ENCODE assay signal across 12 mouse cellular contexts in genomic region chr6:6459006-6459917, GRCm38 (mm10).
DNase-seq lines count a peak whose midpoint lies in the region; ATAC-seq and TF ChIP-seq lines count a peak whose summit lies in the region.
"Had no signal": no experiment of that assay in that cellular context is flagged by ENCODE, and none has a peak within 500 bp of the region (broad histone marks: within the 10 kb centered on the region; RNA-seq: fewer than 3 reads in every experiment).

No protein-coding gene starts in this region.

- no peak overlapping the region for H3K27ac ChIP-seq in heart, embryonic 14.5 days (replicated peaks in 1 of 2; ENCODE audit: control insufficient read depth in 1 of 2, insufficient read depth in 1 of 2, low read depth in 2 of 2, low read length in 2 of 2)
- no peak overlapping the region for H3K27ac ChIP-seq in heart, embryonic 11.5 days (ENCODE audit: low read depth, low read length)
- H3K27ac ChIP-seq in forebrain, embryonic 10.5 days: peak overlapping the region; percentile 60; the same call in 1 of the 2 replicates
- H3K27ac ChIP-seq in hindbrain, embryonic 15.5 days (replicated peaks): no peak overlapping the region
- H3K27ac ChIP-seq in midbrain, postnatal 0 days (ENCODE audit: low read depth, low read length): no peak overlapping the region

- no peak for TF ChIP-seq CTCF in midbrain, postnatal 0 days (IDR thresholded peaks at IDR 0.05)

- H3K9me3 ChIP-seq in heart, embryonic 14.5 days (ENCODE audit: control insufficient read depth, low read length): no peaks in the 10 kb centered on the region
- H3K9me3 ChIP-seq in heart, embryonic 11.5 days (replicated peaks; ENCODE audit: control insufficient read depth, low read length): no peaks in the 10 kb centered on the region
- H3K9me3 ChIP-seq in forebrain, embryonic 10.5 days: no peaks in the 10 kb centered on the region
- no peaks in the 10 kb centered on the region for H3K9me3 ChIP-seq in hindbrain, embryonic 15.5 days
- H3K9me3 ChIP-seq in midbrain, postnatal 0 days (ENCODE audit: low read length): no peaks in the 10 kb centered on the region

- no peaks in the 10 kb centered on the region for H3K27me3 ChIP-seq in heart, embryonic 14.5 days (ENCODE audit: control insufficient read depth, insufficient read depth, low read length)
- no peaks in the 10 kb centered on the region for H3K27me3 ChIP-seq in heart, embryonic 11.5 days (ENCODE audit: control insufficient read depth, insufficient read depth, low read length)
- H3K27me3 ChIP-seq in forebrain, embryonic 10.5 days (ENCODE audit: poor library complexity, severe bottlenecking): peaks cover 33% of the 10 kb centered on the region
- H3K27me3 ChIP-seq in hindbrain, embryonic 15.5 days: no peaks in the 10 kb centered on the region
- H3K27me3 ChIP-seq in midbrain, postnatal 0 days (ENCODE audit: insufficient read depth, low read length): no peaks in the 10 kb centered on the region

- peak; percentile 54 for DNase-seq in forebrain, embryonic 10.5 days (ENCODE audit: extremely low spot score, low spot score)
- peak; percentile 9 for DNase-seq in midbrain, postnatal 0 days (ENCODE audit: low spot score)
- no peak for DNase-seq in gastrocnemius, postnatal 4 days (ENCODE audit: low spot score in 2 of 2)
- DNase-seq in lung, postnatal 10 days: no peak
- DNase-seq in thymus, postnatal 0 days (ENCODE audit: low spot score): no peak
- DNase-seq: adrenal gland, postnatal 25 days; cerebellum, postnatal 14 days; heart, postnatal 10 days; lung, embryonic 14.5 days had no signal

- H3K4me1 ChIP-seq in heart, embryonic 14.5 days (ENCODE audit: control insufficient read depth in 2 of 2, insufficient read depth in 2 of 2, low read length in 2 of 2): peaks cover 2 to 7% of the 10 kb centered on the region in 2 experiments
- peaks cover 4% of the 10 kb centered on the region for H3K4me1 ChIP-seq in heart, embryonic 11.5 days (ENCODE audit: control insufficient read depth, insufficient read depth, low read length)
- peaks cover 74% of the 10 kb centered on the region for H3K4me1 ChIP-seq in forebrain, embryonic 10.5 days
- H3K4me1 ChIP-seq in hindbrain, embryonic 15.5 days (replicated peaks): peaks cover 12% of the 10 kb centered on the region
- H3K4me1 ChIP-seq in midbrain, postnatal 0 days (ENCODE audit: insufficient read depth, low read length): peaks cover 2% of the 10 kb centered on the region; the same call in 1 of the 2 replicates

- H3K4me2 ChIP-seq in heart, embryonic 14.5 days (ENCODE audit: low read length): 0 out of 2 replicates have a peak overlapping the region, but pooled peaks have one; percentile 6
- no peak overlapping the region; the same call in 1 of the 2 replicates for H3K4me2 ChIP-seq in heart, embryonic 11.5 days
- peak overlapping the region; percentile 35 for H3K4me2 ChIP-seq in hindbrain, embryonic 15.5 days
- peak overlapping the region; percentile 22 for H3K4me2 ChIP-seq in midbrain, postnatal 0 days (ENCODE audit: low read depth, low read length, poor library complexity, severe bottlenecking)
- H3K4me2 ChIP-seq: lung, embryonic 14.5 days had no signal

- no peak overlapping the region for H3K4me3 ChIP-seq in heart, embryonic 14.5 days (ENCODE audit: control insufficient read depth in 1 of 2, insufficient read depth in 1 of 2, low read depth in 1 of 2, low read length in 2 of 2)
- H3K4me3 ChIP-seq in heart, embryonic 11.5 days (ENCODE audit: low read depth, low read length): no peak overlapping the region
- H3K4me3 ChIP-seq in forebrain, embryonic 10.5 days: peak overlapping the region; percentile 26
- H3K4me3 ChIP-seq in hindbrain, embryonic 15.5 days: no peak overlapping the region
- H3K4me3 ChIP-seq in midbrain, postnatal 0 days (ENCODE audit: low read depth, low read length): no peak overlapping the region

- no peak for ATAC-seq in heart, embryonic 14.5 days (ENCODE audit: insufficient number of reproducible peaks, insufficient read depth, low FRiP score, low read depth)
- ATAC-seq in heart, embryonic 11.5 days (replicated peaks; ENCODE audit: insufficient number of reproducible peaks, low FRiP score, low TSS enrichment): no peak
- peak; percentile 83 for ATAC-seq in hindbrain, embryonic 15.5 days (ENCODE audit: low FRiP score, low read depth)
- peak; percentile 75 for ATAC-seq in midbrain, postnatal 0 days (ENCODE audit: low FRiP score)

- H3K9ac ChIP-seq in heart, embryonic 14.5 days (ENCODE audit: low read length): peak overlapping the region; percentile 3; the same call in 1 of the 2 replicates
- no peak overlapping the region for H3K9ac ChIP-seq in heart, embryonic 11.5 days (ENCODE audit: low read depth, low read length)
- no peak overlapping the region for H3K9ac ChIP-seq in hindbrain, embryonic 15.5 days
- H3K9ac ChIP-seq in midbrain, postnatal 0 days (replicated peaks; ENCODE audit: low read length, poor library complexity, severe bottlenecking): no peak overlapping the region
- H3K9ac ChIP-seq: lung, embryonic 14.5 days had no signal

- 29% methylated on average over 14 of the region's 14 CpGs for WGBS in heart, embryonic 14.5 days
- WGBS in heart, embryonic 11.5 days (ENCODE audit: insufficient replicate concordance): 27% methylated on average over 14 of the region's 14 CpGs
- WGBS in forebrain, embryonic 10.5 days: 11% methylated on average over 14 of the region's 14 CpGs
- 13% methylated on average over 14 of the region's 14 CpGs for WGBS in hindbrain, embryonic 15.5 days
- WGBS in midbrain, postnatal 0 days: 15% methylated on average over 14 of the region's 14 CpGs

- H3K36me3 ChIP-seq in heart, embryonic 14.5 days (ENCODE audit: control insufficient read depth, insufficient read depth, low read length): no peaks in the 10 kb centered on the region
- H3K36me3 ChIP-seq in heart, embryonic 11.5 days (ENCODE audit: control insufficient read depth, insufficient read depth, low read length): no peaks in the 10 kb centered on the region
- no peaks in the 10 kb centered on the region for H3K36me3 ChIP-seq in forebrain, embryonic 10.5 days (replicated peaks)
- no peaks in the 10 kb centered on the region for H3K36me3 ChIP-seq in hindbrain, embryonic 15.5 days
- H3K36me3 ChIP-seq in midbrain, postnatal 0 days (ENCODE audit: insufficient read depth, low read length): no peaks in the 10 kb centered on the region

Comparison
In these comparisons a context has a peak if more than half of its experiments do, and no peak if none do; other contexts are left out.
1. ATAC-seq: peak in hindbrain, embryonic 15.5 days (single experiment) and midbrain, postnatal 0 days (single experiment); none in heart, embryonic 14.5 days (single experiment) and heart, embryonic 11.5 days (single experiment).
2. DNase-seq: peak in forebrain, embryonic 10.5 days (single experiment) and midbrain, postnatal 0 days (single experiment); none in gastrocnemius, postnatal 4 days (0 of 2), lung, postnatal 10 days (single experiment) and thymus, postnatal 0 days (single experiment).